Mouse (Mus musculus): ENCODE results near the gene Ift22.

Ift22 gene

GRCm38 (mm10) chr5:136907991-136908857 is at the start of gene Ift22:
Gene Ift22 (plus strand): TSS chr5:136908150.
- peak; percentile 85 for DNase-seq (ENCODE audit: low read depth, low spot score)

GRCm38 (mm10) chr5:136861191-136861940 is 46.6 kb upstream of the Ift22 start:
- DNase-seq (ENCODE audit: low read depth, low spot score): no peak

DNA sequence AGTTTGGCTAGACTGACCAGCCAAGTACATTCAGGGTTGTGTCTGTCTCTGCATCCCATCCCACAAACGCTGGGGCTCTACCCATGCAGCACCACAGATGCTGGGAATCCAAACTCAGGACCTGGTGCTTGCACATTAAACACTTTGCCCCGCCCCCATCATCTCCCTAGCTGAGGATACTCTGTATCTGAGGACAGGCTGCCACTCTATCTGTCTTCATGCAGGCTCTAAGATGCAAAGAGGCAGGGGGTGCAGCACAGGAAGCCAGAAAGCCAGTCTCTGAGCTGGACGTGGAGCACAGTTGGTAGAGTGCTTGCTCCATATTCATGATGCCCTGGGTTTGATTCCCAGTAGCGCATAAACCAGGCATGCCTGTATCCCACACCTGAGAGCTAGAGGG is 45.1 kb upstream of the Ift22 start:
- no peak for DNase-seq (ENCODE audit: low read depth, low spot score)

DNA sequence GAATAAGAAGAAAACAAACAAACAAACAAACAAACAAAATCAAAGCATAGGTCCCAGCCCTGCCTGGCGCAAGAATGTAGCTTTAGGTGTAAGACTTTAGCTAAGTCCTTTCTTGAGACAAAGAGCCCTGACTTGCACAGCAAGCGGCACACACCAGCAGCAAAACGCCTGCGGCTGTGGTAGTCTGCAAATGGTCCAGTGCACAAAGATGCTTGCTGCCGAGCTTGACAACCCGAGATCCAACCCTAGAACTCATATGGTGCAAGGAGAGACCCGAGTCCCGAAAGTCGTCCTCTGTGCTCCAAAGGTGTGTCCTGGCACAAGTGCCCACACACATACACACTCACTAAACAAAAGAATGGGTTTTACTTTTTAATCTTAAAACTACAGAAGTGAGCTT is 44.7 kb upstream of the Ift22 start:
- no peak for DNase-seq (ENCODE audit: low read depth, low spot score)

- no peak for DNase-seq (ENCODE audit: low read depth, low spot score)
Measured at GRCm38 (mm10) chr5:136863961-136864674, 43.8 kb upstream of the Ift22 start.

GRCm38 (mm10) chr5:136867706-136868105 is 40.2 kb upstream of the Ift22 start:
- DNase-seq (ENCODE audit: low read depth, low spot score): no peak

- no peak for DNase-seq (ENCODE audit: low read depth, low spot score)
Measured at GRCm38 (mm10) chr5:136869451-136870114, 38.4 kb upstream of the Ift22 start.

GRCm38 (mm10) chr5:136872417-136872816 is 35.5 kb upstream of the Ift22 start:
- DNase-seq (ENCODE audit: low read depth, low spot score): no peak

GRCm38 (mm10) chr5:136874271-136874670 is 33.7 kb upstream of the Ift22 start:
- DNase-seq (ENCODE audit: low read depth, low spot score): no peak

DNA sequence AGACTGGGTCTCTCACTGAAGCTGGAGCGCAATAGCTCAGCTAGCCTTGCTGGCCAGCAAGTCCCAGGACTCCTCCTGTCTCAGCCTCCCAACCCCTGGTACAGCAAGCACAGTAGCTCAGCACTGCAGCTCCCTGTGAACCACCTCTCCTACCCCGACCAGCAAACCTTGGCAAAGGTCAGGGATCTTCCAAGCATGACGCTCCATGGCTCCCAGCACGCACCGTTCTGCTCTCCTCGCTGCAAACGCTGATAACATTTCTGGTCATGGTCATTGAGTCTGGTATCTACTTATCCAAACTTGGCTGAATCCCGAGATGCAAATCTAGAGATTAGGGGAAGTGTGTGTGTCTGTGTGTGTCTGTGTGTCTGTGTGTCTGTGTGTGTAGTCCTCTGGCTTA is 27.8 kb upstream of the Ift22 start:
- DNase-seq (ENCODE audit: low read depth, low spot score): no peak

GRCm38 (mm10) chr5:136881380-136882009 is 26.5 kb upstream of the Ift22 start:
- DNase-seq (ENCODE audit: low read depth, low spot score): peak; percentile 46

- no peak for DNase-seq (ENCODE audit: low read depth, low spot score)
Measured at GRCm38 (mm10) chr5:136882055-136882787, 25.7 kb upstream of the Ift22 start.

GRCm38 (mm10) chr5:136882788-136883439 is 25.0 kb upstream of the Ift22 start, which contains the start of gene Col26a1:
Gene Col26a1 (minus strand): TSS chr5:136883209.
- no peak for DNase-seq (ENCODE audit: low read depth, low spot score)

DNA sequence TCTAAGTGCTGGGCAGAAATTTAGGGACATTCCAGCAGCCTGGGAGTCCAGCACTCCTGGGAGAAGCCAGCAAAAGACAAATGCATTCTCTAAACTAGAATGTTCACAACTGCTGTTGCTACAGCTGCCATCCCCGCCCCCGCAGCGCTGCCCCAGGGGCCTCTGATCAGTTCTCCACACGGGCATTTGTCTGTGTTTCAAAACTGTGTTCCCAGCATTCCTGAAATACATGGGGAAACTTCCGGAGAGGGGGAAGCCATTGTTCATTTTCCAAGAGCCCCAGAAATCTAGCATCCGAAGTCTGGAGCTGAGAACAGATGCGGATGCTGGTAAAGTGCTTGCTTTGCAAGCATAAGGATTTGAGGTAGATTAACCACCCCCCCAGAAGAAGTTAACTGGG is 21.0 kb upstream of the Ift22 start:
- DNase-seq (ENCODE audit: low read depth, low spot score): no peak

DNA sequence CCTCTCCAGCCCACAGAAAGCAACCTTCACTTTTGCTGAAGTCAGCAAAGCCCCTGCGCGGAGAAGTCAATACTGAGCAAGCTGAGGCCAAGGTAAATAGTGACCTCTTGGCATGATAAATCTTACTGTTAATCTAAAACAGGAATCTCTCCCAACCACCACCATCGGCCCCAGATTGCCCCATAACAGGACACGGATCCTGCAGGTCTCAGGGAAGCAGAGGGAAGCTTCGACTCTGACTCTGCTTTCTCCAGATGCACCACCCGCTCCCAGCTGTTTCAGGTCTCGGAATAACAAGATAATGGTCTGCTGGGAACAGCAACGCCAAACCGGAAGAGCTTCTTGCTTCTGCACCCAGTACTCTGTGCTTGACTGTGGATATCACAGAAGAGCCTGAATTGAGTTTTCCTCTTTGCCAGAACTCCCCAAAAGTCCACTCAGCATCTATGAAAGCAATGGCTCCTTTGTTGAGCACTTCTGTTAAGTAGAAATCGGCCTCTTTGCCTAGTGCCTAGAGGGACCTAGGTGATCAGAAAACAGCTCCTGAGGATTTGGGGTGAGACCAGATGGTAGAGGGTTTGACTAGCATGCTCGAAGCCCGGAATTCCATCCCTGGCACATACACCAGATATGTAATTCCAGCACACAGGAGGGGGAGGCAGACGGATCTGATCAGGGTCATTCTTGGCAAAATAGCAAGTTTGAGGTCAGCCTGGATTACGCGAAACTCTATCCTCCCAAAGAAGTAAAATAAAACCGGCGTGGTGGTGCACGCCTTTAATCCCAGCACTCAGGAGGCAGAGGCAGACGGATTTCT is 19.2 kb upstream of the Ift22 start:
- DNase-seq (ENCODE audit: low read depth, low spot score): no peak

DNA sequence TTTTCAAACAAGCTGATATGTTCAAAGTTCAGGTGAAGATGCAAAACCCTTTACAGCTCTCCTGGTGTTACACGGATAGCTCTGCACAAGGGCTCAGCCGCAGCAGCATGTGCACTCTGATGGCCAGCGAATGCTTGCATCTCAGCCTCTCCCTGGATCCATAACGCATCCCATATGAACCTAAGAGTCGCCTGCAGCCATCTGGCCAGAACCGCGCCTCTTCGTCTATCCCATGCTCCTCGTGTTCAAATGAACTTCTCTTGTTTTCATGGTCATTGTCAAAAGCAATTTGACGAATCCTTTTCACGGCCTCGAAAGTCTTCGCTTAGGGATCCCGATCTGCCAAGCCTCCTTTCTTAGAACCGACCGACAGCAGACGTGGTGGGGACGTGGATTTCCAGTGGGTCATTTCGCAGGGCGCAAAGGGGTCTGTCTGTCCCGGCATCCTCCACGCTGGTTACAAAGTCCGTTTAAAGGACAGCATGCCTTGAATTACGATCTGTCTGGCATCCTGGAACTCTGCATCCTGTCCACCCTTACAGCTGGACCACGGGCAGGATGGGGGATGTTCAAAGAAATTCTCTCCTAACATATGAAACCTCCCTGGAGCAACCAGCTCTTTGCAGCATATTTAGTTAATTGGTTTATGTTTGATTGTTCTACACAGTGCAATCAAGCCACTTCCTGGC is 13.0 kb upstream of the Ift22 start:
- DNase-seq (ENCODE audit: low read depth, low spot score): no peak

GRCm38 (mm10) chr5:136895529-136895963 is 12.4 kb upstream of the Ift22 start:
- no peak for DNase-seq (ENCODE audit: low read depth, low spot score)

DNA sequence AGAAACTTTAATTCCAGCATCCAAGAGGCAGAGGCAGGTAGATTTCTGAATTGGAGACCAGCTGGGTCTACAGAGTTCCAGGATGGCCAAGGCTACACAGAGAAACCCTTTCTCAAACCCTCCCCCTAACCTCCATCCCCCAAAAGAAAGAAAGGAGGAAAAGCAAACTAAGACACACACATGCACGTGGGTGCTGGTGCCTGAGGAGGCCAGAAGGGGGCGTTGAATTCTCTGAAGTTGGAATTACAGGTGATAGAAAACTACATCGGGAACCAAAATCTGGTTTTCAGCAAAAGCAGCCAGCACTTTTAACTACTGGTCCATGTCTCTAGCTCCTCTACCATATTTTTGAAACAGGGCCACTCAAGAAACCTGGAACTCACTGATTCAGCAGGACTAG is 3.3 kb upstream of the Ift22 start:
- no peak for DNase-seq (ENCODE audit: low read depth, low spot score)

All from brain, embryonic 18.5 days (tissue).